Mouse (Mus musculus): ENCODE data around the gene Tmem243. TPM values are rescaled to one million over a fixed set of nuclear protein-coding genes. Genes with fewer than 3 reads are reported as not detected.

Tmem243 gene
- 1 to 10 TPM; 8.7 to 9.3 TPM for total RNA-seq (2021)

GRCm38 (mm10) chr5:9100207-9100848, at the start of gene Tmem243:
TSS of gene Tmem243 (plus strand) at chr5:9100668.
- intact Hi-C loops (cut with DNase I), result loop anchor here (2.0 kb wide), 2 partner anchors 60 to 104 kb away; partner anchors contain the start of genes Crot and Dmtf1

GRCm38 (mm10) chr5:9056020-9056660, 44.3 kb upstream of the Tmem243 start:
- intact Hi-C loops (cut with DNase I), result loop anchor here (10.0 kb wide), 2 partner anchors 61 to 191 kb away; partner anchors contain the start of gene Crot
- DNase-seq, result peak; percentile 53 to 70

More at GRCm38 (mm10) chr5:9100207-9100848, at the start of gene Tmem243:
- peak; percentile 92 for DNase-seq

GRCm38 (mm10) chr5:9057277-9057879, 43.1 kb upstream of the Tmem243 start:
- DNase-seq, result no peak
- intact Hi-C loops (cut with DNase I), result loop anchor here (10.0 kb wide), 2 partner anchors 63 to 193 kb away; partner anchors contain the start of gene Crot

- intact Hi-C loops (cut with DNase I), result loop anchor here (10.0 kb wide), 3 partner anchors 65 to 575 kb away; partner anchors contain the start of gene Crot
- DNase-seq, result no peak
These were observed 41.0 kb upstream of the Tmem243 start for GRCm38 (mm10) chr5:9059303-9060023.

GRCm38 (mm10) chr5:9060228-9060627, 40.2 kb upstream of the Tmem243 start:
- intact Hi-C loops (cut with DNase I), result loop anchor here (10.0 kb wide), 1 partner anchor 575 kb away; no protein-coding TSS in a partner anchor
- no peak for DNase-seq

GRCm38 (mm10) chr5:9064217-9064616, 36.3 kb upstream of the Tmem243 start:
- intact Hi-C loops (cut with DNase I), result loop anchor here (10.0 kb wide), 1 partner anchor 579 kb away; no protein-coding TSS in a partner anchor
- DNase-seq, result no peak

- peak; percentile 39 to 41 for DNase-seq
- intact Hi-C loops (cut with DNase I), result loop anchor here (10.0 kb wide), 1 partner anchor 584 kb away; no protein-coding TSS in a partner anchor
These were observed 31.6 kb upstream of the Tmem243 start for GRCm38 (mm10) chr5:9068886-9069285.

- no peak for DNase-seq
- intact Hi-C loops (cut with DNase I), result loop anchor here (10.0 kb wide), 2 partner anchors 355 to 585 kb away; no protein-coding TSS in a partner anchor
These were observed 30.8 kb upstream of the Tmem243 start for GRCm38 (mm10) chr5:9069599-9070209.

- intact Hi-C loops (cut with DNase I), result loop anchor here (10.0 kb wide), 1 partner anchor 353 kb away; no protein-coding TSS in a partner anchor
- no peak for DNase-seq
These were observed 29.1 kb upstream of the Tmem243 start for GRCm38 (mm10) chr5:9071360-9071759.

- intact Hi-C loops (cut with DNase I), result loop anchor here (2.0 to 10.0 kb wide), 2 partner anchors 37 to 351 kb away; no protein-coding TSS in a partner anchor
- DNase-seq, result no peak
These were observed 27.2 kb upstream of the Tmem243 start for GRCm38 (mm10) chr5:9073177-9073854.

- no peak for DNase-seq
- intact Hi-C loops (cut with DNase I), result loop anchor here (10.0 kb wide), 1 partner anchor 345 kb away; no protein-coding TSS in a partner anchor
These were observed 20.5 kb upstream of the Tmem243 start for GRCm38 (mm10) chr5:9079773-9080501.

- intact Hi-C loops (cut with DNase I), result no loop called here
- no peak for DNase-seq
These were observed 13.3 kb upstream of the Tmem243 start for GRCm38 (mm10) chr5:9086924-9087719.

GRCm38 (mm10) chr5:9090493-9091106, 9.9 kb upstream of the Tmem243 start:
- no peak for DNase-seq

GRCm38 (mm10) chr5:9092716-9093115, 7.8 kb upstream of the Tmem243 start:
- no peak for DNase-seq
- intact Hi-C loops (cut with DNase I), result no loop called here

More at GRCm38 (mm10) chr5:9090493-9091106, 9.9 kb upstream of the Tmem243 start:
- intact Hi-C loops (cut with DNase I), result no loop called here

GRCm38 (mm10) chr5:9093490-9093889, 7.0 kb upstream of the Tmem243 start:
- intact Hi-C loops (cut with DNase I), result no loop called here
- DNase-seq, result no peak

- peak in 1 of 2 experiments; percentile 62 for DNase-seq
- intact Hi-C loops (cut with DNase I), result loop anchor here (2.0 kb wide), 2 partner anchors 60 to 104 kb away; partner anchors contain the start of genes Crot and Dmtf1
These were observed 657 bp downstream of the Tmem243 start for GRCm38 (mm10) chr5:9100849-9101801.
